Mouse (Mus musculus) heart, adult 2 months (tissue): ENCODE measurements around the gene Tnni2. TPM values are rescaled to one million over a fixed set of nuclear protein-coding genes. Genes with fewer than 3 reads are reported as not detected.

ENCODE experiments used
- DNase-seq, 2 experiments: peaks; one replicate each; pipeline ENCODE4 v3.0.0; 2021
- H3K27ac ChIP-seq: fragments of 200-600 bp; 2 replicates; pipeline ENCODE4 v1.8.1; 2022
- H3K27me3 ChIP-seq: fragments of 200-500 bp; 2 replicates; pipeline ENCODE4 v1.6.1; 2012; ENCODE audit warnings: mild to moderate bottlenecking, low read length, inconsistent platforms, mixed read lengths; ENCODE audit not compliant: control insufficient read depth, insufficient read depth
- H3K36me3 ChIP-seq: fragments of 200-500 bp; 2 replicates; pipeline ENCODE4 v1.6.1; 2012; ENCODE audit warnings: low read length, inconsistent platforms; ENCODE audit not compliant: control insufficient read depth, insufficient read depth
- H3K4me1 ChIP-seq: fragments of 200-500 bp; 2 replicates; pipeline ENCODE4 v1.6.1; 2011; ENCODE audit warnings: low read length; ENCODE audit not compliant: control insufficient read depth, insufficient read depth
- H3K4me3 ChIP-seq: fragments of 200-600 bp; 2 replicates; pipeline ENCODE4 v1.8.1; 2022
- H3K79me2 ChIP-seq: fragments of 200-500 bp; replicated peaks from 2 replicates; pipeline ENCODE4 v1.6.1; 2012; ENCODE audit warnings: mild to moderate bottlenecking, inconsistent platforms, low read length, moderate library complexity, mixed read lengths; ENCODE audit not compliant: control insufficient read depth, insufficient read depth
- H3K9ac ChIP-seq: fragments of 200-500 bp; 2 replicates; pipeline ENCODE4 v1.6.1; 2012; ENCODE audit warnings: low read depth, mild to moderate bottlenecking, control low read depth, inconsistent platforms, low read length, mixed read lengths
- CTCF ChIP-seq: fragments of 200-600 bp; IDR thresholded peaks from 2 replicates; pipeline ENCODE4 v1.8.1; 2022; ENCODE audit warnings: antibody characterized with exemption, mild to moderate bottlenecking, moderate library complexity
- EP300 ChIP-seq: fragments of 200-500 bp; IDR thresholded peaks from 2 replicates; pipeline ENCODE4 v1.6.1; 2011; ENCODE audit warnings: low read depth, low read length, control low read depth; ENCODE audit not compliant: insufficient read depth
- POLR2A ChIP-seq: fragments of 200-500 bp; IDR thresholded peaks from 2 replicates; pipeline ENCODE4 v1.6.1; 2011; ENCODE audit warnings: mild to moderate bottlenecking, low read depth, low read length, control low read depth; ENCODE audit not compliant: insufficient read depth
- WGBS: fragments of 180-500 bp; shearing (Covaris S2); methylation state at CpG from one replicate; pipeline ENCODE4 v1.1.7; 2018; 5-methylcytosine and 5-hydroxymethylcytosine counted together
- intact Hi-C: fragments of 180-260 bp; cut with DNase I; formaldehyde crosslinking; loops from one replicate; pipeline ENCODE4 v1.15.1; 2025
- polyA plus RNA-seq: library from polyadenylated mRNA; depleted of rRNA; stranded (reverse); fragments of >200 nt; gene quantifications from 2 replicates; pipeline ENCODE4 v1.2.3, GENCODE M21; 2012
- total RNA-seq, 2 experiments: library from RNA; stranded (reverse); gene quantifications; 2 replicates each; pipeline ENCODE4 v1.2.3; 2021

Gene Tnni2
- total and polyA plus RNA-seq, 3 experiments, result 2.7 to 7.5 (median 3.0) TPM

- Histone ChIP-seq H3K27me3 (no peaks in the 10 kb centered on the region), H3K27ac (no peak overlapping the region), H3K36me3 (no peaks in the 10 kb centered on the region), H3K4me1 (peaks cover 5% of the 10 kb centered on the region), H3K79me2 (no peaks in the 10 kb centered on the region), H3K9ac (no peak overlapping the region), H3K4me3 (no peak overlapping the region)
- TF ChIP-seq POLR2A (no peak), CTCF (no peak), EP300 (no peak)
- intact Hi-C loops, result loop anchor here (1.0 to 5.0 kb wide), 3 partner anchors 37 to 141 kb away; no protein-coding TSS in a partner anchor
- DNase-seq, result peak in 1 of 2 experiments; percentile 17
- 81% methylated on average over 14 of the region's 14 CpGs for WGBS
Measured at GRCm38 (mm10) chr7:142439966-142440365, 1.6 kb upstream of the Tnni2 start.

GRCm38 (mm10) chr7:142440657-142441114 lies 922 bp upstream of the Tnni2 start:
- peak; percentile 62 to 71 for DNase-seq
- WGBS, result 56% methylated on average over 5 of the region's 5 CpGs
- H3K4me1 ChIP-seq, result peaks cover 3% of the 10 kb centered on the region; the same call in 1 of the 2 replicates
- intact Hi-C loops, result loop anchor here (1.0 to 5.0 kb wide), 3 partner anchors 37 to 140 kb away; no protein-coding TSS in a partner anchor
- H3K4me3 ChIP-seq, result no peak overlapping the region
- H3K36me3 ChIP-seq, result no peaks in the 10 kb centered on the region
- H3K79me2 ChIP-seq, result no peaks in the 10 kb centered on the region
- no peaks in the 10 kb centered on the region for H3K27me3 ChIP-seq
- TF ChIP-seq CTCF, result peak; percentile 84
- peak; percentile 63; the same call in 1 of the 2 replicates for TF ChIP-seq EP300
- no peak for TF ChIP-seq POLR2A
- no peak overlapping the region for H3K27ac ChIP-seq
- no peak overlapping the region for H3K9ac ChIP-seq

GRCm38 (mm10) chr7:142442081-142442907 lies 686 bp downstream of the Tnni2 start:
- no peak overlapping the region for H3K4me3 ChIP-seq
- TF ChIP-seq EP300 (no peak), POLR2A (no peak), CTCF (no peak)
- peaks cover 3% of the 10 kb centered on the region; the same call in 1 of the 2 replicates for H3K4me1 ChIP-seq
- H3K27me3 ChIP-seq, result no peaks in the 10 kb centered on the region
- DNase-seq, result peak in 1 of 2 experiments; percentile 27
- H3K36me3 ChIP-seq, result no peaks in the 10 kb centered on the region
- H3K27ac ChIP-seq, result no peak overlapping the region
- H3K9ac ChIP-seq, result no peak overlapping the region
- WGBS, result 57% methylated on average over 9 of the region's 9 CpGs
- intact Hi-C loops, result loop anchor here (5.0 kb wide), 1 partner anchor 35 kb away; no protein-coding TSS in a partner anchor
- no peaks in the 10 kb centered on the region for H3K79me2 ChIP-seq

GRCm38 (mm10) chr7:142442908-142443420 lies 1.4 kb downstream of the Tnni2 start:
- no peak overlapping the region for H3K27ac ChIP-seq
- no peaks in the 10 kb centered on the region for H3K36me3 ChIP-seq
- H3K4me3 ChIP-seq, result no peak overlapping the region
- no peaks in the 10 kb centered on the region for H3K79me2 ChIP-seq
- 90% methylated on average over 7 of the region's 7 CpGs for WGBS
- no peak for TF ChIP-seq POLR2A
- no peak for TF ChIP-seq CTCF
- no peak for TF ChIP-seq EP300
- intact Hi-C loops, result loop anchor here (5.0 kb wide), 1 partner anchor 34 kb away; no protein-coding TSS in a partner anchor
- no peak for DNase-seq
- no peaks in the 10 kb centered on the region for H3K27me3 ChIP-seq
- H3K9ac ChIP-seq, result no peak overlapping the region
- H3K4me1 ChIP-seq, result peaks cover 3% of the 10 kb centered on the region; the same call in 1 of the 2 replicates

GRCm38 (mm10) chr7:142443474-142443873 lies 1.9 kb downstream of the Tnni2 start:
- TF ChIP-seq POLR2A (no peak), CTCF (no peak), EP300 (no peak)
- Histone ChIP-seq H3K79me2 (no peaks in the 10 kb centered on the region), H3K4me3 (no peak overlapping the region), H3K27me3 (no peaks in the 10 kb centered on the region), H3K36me3 (no peaks in the 10 kb centered on the region), H3K9ac (no peak overlapping the region), H3K4me1 (peaks cover 3% of the 10 kb centered on the region; the same call in 1 of the 2 replicates), H3K27ac (no peak overlapping the region)
- 90% methylated on average over 5 of the region's 5 CpGs for WGBS
- DNase-seq, result no peak
- intact Hi-C loops, result loop anchor here (5.0 kb wide), 1 partner anchor 34 kb away; no protein-coding TSS in a partner anchor
